Mouse (Mus musculus): ENCODE measurements around the gene Vmn1r177. TPM values are rescaled to one million over a fixed set of nuclear protein-coding genes. Genes with fewer than 3 reads are reported as not detected.
"Not testable (repeated sequence)": the region's sequence is repeated elsewhere in the genome, so short reads cannot be mapped to it uniquely, and the experiment has no call there.

The Vmn1r177 gene
- total RNA-seq (2021), result not detected

DNA sequence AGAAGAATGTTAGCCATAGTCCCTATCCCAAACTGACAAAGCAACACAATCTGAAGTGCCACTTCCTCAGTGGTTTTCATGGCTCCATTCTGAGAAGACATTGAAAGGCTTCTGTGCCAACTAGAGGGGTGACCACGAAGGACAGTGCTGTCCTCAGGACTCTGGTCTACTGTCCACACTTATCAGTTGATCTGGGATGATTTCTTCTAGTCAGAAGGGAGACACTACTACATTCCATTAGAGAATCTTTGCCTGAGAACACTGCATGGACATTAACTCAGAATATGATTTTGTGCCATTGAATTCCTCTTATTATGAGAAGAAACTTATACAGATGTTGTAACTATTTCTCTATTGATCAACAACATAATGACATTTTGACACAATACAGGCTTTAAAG is at the start of gene Vmn1r177:
Gene Vmn1r177 (minus strand): TSS at position 101 of the 400 bp plus-strand sequence.
- not testable (repeated sequence) for DNase-seq

DNA sequence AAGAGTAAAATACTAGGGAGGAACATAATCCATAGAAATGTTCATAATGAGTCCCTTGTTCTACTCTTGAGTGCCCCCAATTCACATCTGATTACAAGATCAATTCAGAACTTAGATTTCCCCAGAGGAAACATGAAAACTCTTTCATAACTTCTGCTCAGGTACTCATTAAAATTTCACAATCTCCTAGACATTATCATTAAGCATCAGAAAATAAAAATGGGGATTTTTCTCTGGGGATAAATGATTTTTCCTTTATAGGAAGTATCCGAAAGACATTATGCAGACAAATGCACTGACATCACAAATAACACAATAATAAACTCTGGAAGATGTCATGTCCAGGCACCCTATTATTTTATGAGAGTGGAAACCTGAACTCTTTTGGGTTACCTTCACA is 25.5 kb upstream of the Vmn1r177 start, which contains the start of gene Vmn1r178:
Gene Vmn1r178 (plus strand): TSS at position 301 of the 400 bp plus-strand sequence.
- DNase-seq, result no peak

DNA sequence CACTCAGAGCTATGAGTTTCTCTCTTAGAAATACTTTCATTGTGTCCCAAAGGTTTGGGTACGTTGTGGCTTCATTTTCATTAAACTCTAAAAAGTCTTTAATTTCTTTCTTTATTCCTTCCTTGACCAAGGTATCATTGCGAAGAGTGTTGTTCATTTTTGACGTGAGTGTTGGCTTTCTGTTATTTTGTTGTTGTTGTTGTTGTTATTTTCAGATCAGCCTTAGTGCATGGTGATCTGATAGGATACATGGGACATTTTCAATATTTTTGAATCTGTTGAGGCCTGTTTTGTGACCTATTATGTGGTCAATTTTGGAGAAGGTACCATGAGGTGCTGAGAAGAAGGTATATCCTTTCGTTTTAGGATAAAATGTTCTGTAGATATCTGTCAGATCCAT is 10.7 kb upstream of the Vmn1r177 start:
- DNase-seq, result not testable (repeated sequence)

GRCm38 (mm10) chr7:23837272-23837671 is 29.0 kb downstream of the Vmn1r177 start, which contains the start of gene Vmn1r176:
TSS of gene Vmn1r176 (minus strand) at chr7:23837372.
- not testable (repeated sequence) for DNase-seq

Other genes with a start within 250 kb of the Vmn1r177 start
- not detected for gene Vmn1r171, start 235.7 kb downstream of the Vmn1r177 start, total RNA-seq (2021)
- gene Vmn1r172, start 208.1 kb downstream of the Vmn1r177 start, total RNA-seq (2021), result not detected
- gene Vmn1r173, start 165.7 kb downstream of the Vmn1r177 start, total RNA-seq (2021), result not detected
- gene Vmn1r174, start 114.2 kb downstream of the Vmn1r177 start, total RNA-seq (2021), result not detected
- gene Vmn1r175, start 55.8 kb downstream of the Vmn1r177 start, total RNA-seq (2021), result not detected
- gene Vmn1r176, start 29.1 kb downstream of the Vmn1r177 start, total RNA-seq (2021), result not detected
- gene Vmn1r178, start 25.6 kb upstream of the Vmn1r177 start, total RNA-seq (2021), result not detected
- gene Vmn1r179, start 60.5 kb upstream of the Vmn1r177 start, total RNA-seq (2021), result not detected
- gene Vmn1r180, start 84.2 kb upstream of the Vmn1r177 start, total RNA-seq (2021), result not detected
- not detected for gene Vmn1r181, start 108.2 kb upstream of the Vmn1r177 start, total RNA-seq (2021)
- gene V1rd19, start 135.2 kb upstream of the Vmn1r177 start, total RNA-seq (2021), result not detected
- not detected for gene Vmn1r183, start 186.8 kb upstream of the Vmn1r177 start, total RNA-seq (2021)
- 10 to 100 TPM; 11.1 to 11.3 TPM for gene Zfp180, start 215.5 kb upstream of the Vmn1r177 start, total RNA-seq (2021)
- gene Zfp112, start 245.9 kb upstream of the Vmn1r177 start, total RNA-seq (2021), result 1 to 10 TPM; 2.2 to 3.4 TPM